Mouse (Mus musculus) kidney, embryonic 14.5 days (tissue): ENCODE results near the gene Il27. TPM values are rescaled to one million over a fixed set of nuclear protein-coding genes. Genes with fewer than 3 reads are reported as not detected.

ENCODE experiments used
- ATAC-seq: fragments of 200-750 bp; cut with Nextera tagmentation; 2 replicates; pipeline ENCODE4 v1.8.0; 2017; ENCODE audit warnings: moderate number of reproducible peaks, mild to moderate bottlenecking, moderate TSS enrichment, moderate library complexity; ENCODE audit not compliant: low FRiP score, low TSS enrichment
- H3K27ac ChIP-seq: fragments of 300-500 bp; sonication (generic); 2 replicates; pipeline ENCODE4 v1.5.1; 2014; ENCODE audit warnings: low read depth, mild to moderate bottlenecking, low read length, moderate library complexity, mixed read lengths
- H3K27me3 ChIP-seq: fragments of 300-500 bp; sonication (generic); 2 replicates; pipeline ENCODE4 v1.6.1; 2014; ENCODE audit warnings: mild to moderate bottlenecking, low read length; ENCODE audit not compliant: control insufficient read depth, insufficient read depth
- H3K36me3 ChIP-seq: fragments of 300-500 bp; sonication (generic); 2 replicates; pipeline ENCODE4 v1.6.1; 2014; ENCODE audit warnings: low read length, mixed read lengths; ENCODE audit not compliant: control insufficient read depth, insufficient read depth
- H3K4me1 ChIP-seq: fragments of 300-500 bp; sonication (generic); 2 replicates; pipeline ENCODE4 v1.6.1; 2014; ENCODE audit warnings: low read length, mixed read lengths; ENCODE audit not compliant: control insufficient read depth, insufficient read depth
- H3K4me2 ChIP-seq: fragments of 300-500 bp; sonication (generic); replicated peaks from 2 replicates; pipeline ENCODE4 v1.6.1; 2014; ENCODE audit warnings: low read depth, mild to moderate bottlenecking, low read length
- H3K4me3 ChIP-seq: fragments of 300-500 bp; sonication (generic); 2 replicates; pipeline ENCODE4 v1.5.1; 2014; ENCODE audit warnings: mild to moderate bottlenecking, low read length
- H3K9ac ChIP-seq: fragments of 300-500 bp; sonication (generic); 2 replicates; pipeline ENCODE4 v1.6.1; 2014; ENCODE audit warnings: low read depth, mild to moderate bottlenecking, low read length, moderate library complexity
- H3K9me3 ChIP-seq: fragments of 300-500 bp; sonication (generic); 2 replicates; pipeline ENCODE4 v1.6.1; 2016; ENCODE audit warnings: low read length; ENCODE audit not compliant: control insufficient read depth
- WGBS: fragments of 180-500 bp; shearing (Covaris S2); extraction: QIAGEN DNeasy Blood & Tissue Kit; methylation state at CpG from one replicate; pipeline ENCODE4 v1.1.7; 2014; 5-methylcytosine and 5-hydroxymethylcytosine counted together
- polyA plus RNA-seq: library from polyadenylated mRNA; unstranded; fragments of >200 nt; fragmentation: Nextera tagmentation; extraction: Ambion mirVana; gene quantifications from 2 replicates; pipeline ENCODE4 v1.2.1, GENCODE M21; 2014

The Il27 gene
- polyA plus RNA-seq, 1 experiment from 2014 or later: not detected

DNA sequence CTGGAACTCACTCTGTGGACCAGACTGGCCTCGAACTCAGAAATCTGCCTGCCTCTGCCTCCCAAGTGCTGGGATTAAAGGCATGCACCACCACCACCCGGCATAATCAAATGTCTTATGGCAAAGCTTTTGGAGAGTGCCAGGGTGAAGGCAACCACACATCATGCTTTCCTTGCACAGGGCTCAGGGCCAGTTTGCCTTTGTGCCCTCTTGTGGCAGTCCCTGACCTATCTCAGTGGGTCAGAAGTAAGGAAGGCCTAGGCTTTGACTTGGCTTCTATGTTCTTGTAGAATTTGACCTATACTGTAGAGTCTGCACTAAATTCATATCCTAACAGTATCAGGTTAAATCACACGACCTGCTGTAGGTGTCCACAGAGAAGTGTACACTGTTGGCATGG is 22.0 kb upstream of the Il27 start:
- Histone ChIP-seq H3K9me3 (no peaks in the 10 kb centered on the region), H3K27ac (no peak overlapping the region), H3K4me3 (no peak overlapping the region), H3K27me3 (no peaks in the 10 kb centered on the region), H3K4me2 (no peak overlapping the region), H3K9ac (no peak overlapping the region), H3K4me1 (no peaks in the 10 kb centered on the region), H3K36me3 (no peaks in the 10 kb centered on the region)
- WGBS: 75% methylated on average over 3 of the region's 3 CpGs
- no peak for ATAC-seq

DNA sequence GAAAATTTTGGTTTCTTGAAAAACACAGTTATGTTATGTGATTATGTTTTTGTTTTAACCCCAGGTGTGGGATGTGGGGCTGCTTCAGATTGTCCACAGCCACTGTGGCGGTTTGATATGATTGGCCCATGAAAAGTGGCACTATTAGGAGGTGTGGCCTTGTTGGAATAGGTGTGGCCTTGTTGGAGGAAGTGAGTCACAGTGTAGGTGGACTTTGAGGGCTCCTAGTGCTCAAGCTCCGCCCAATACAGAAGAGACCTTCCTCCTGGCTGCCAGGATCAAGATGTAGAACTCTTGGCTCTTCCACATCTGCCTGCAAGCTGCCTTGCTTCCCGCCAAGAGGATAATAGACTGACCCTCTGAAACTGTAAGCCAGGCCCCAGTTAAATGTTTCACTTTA is 18.0 kb upstream of the Il27 start:
- H3K4me1 ChIP-seq: no peaks in the 10 kb centered on the region
- H3K27me3 ChIP-seq: no peaks in the 10 kb centered on the region
- no peak overlapping the region for H3K9ac ChIP-seq
- no peak overlapping the region for H3K27ac ChIP-seq
- H3K4me2 ChIP-seq: no peak overlapping the region
- no peak for ATAC-seq
- no peaks in the 10 kb centered on the region for H3K36me3 ChIP-seq
- H3K4me3 ChIP-seq: no peak overlapping the region
- 80% methylated on average over 3 of the region's 3 CpGs for WGBS
- H3K9me3 ChIP-seq: no peaks in the 10 kb centered on the region

DNA sequence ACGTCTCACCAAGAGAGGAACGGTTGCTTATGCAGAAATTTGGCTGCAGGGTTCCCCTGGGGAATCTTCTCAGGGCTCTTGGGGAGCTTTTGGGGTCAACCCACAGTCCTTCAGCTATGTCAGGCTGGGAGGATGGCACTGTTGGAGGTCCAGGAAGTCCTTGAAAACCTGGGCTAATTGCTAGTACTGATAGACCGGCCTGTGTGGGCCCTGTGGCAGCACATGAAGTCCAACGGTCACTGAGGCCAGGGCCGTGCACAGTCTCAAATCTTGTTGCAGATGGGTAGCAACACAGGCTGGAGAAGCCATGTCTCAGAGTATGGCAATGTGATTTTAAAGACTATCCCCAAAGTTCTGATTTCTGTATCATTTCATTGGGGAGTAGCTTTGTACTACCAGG is 13.1 kb upstream of the Il27 start:
- 88% methylated on average over 5 of the region's 5 CpGs for WGBS
- no peak overlapping the region for H3K9ac ChIP-seq
- H3K9me3 ChIP-seq: no peaks in the 10 kb centered on the region
- no peak overlapping the region for H3K27ac ChIP-seq
- ATAC-seq: no peak
- H3K4me1 ChIP-seq: no peaks in the 10 kb centered on the region
- H3K36me3 ChIP-seq: no peaks in the 10 kb centered on the region
- H3K4me3 ChIP-seq: no peak overlapping the region
- no peak overlapping the region for H3K4me2 ChIP-seq
- no peaks in the 10 kb centered on the region for H3K27me3 ChIP-seq

DNA sequence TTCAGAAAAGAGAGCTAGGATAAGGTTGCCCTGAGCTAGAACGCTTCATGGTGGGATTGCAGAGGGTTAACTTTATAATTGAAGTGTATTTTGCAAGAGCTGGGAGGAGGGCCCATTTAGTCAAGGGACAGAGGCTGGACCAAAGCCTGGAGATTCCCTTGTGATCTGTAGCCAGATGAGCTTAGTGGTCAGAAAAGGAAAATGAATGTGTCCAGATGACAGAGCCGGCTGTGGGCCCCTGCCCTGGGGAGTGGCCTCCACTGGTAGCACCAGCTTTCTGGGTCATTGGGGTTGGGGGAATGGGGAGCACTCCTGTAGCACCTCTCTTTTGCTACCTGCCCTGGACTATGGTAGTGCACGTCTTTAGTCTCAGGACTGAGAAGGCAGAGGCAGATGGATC is 12.3 kb upstream of the Il27 start:
- Histone ChIP-seq H3K4me1 (no peaks in the 10 kb centered on the region), H3K27ac (no peak overlapping the region), H3K4me2 (no peak overlapping the region)

DNA sequence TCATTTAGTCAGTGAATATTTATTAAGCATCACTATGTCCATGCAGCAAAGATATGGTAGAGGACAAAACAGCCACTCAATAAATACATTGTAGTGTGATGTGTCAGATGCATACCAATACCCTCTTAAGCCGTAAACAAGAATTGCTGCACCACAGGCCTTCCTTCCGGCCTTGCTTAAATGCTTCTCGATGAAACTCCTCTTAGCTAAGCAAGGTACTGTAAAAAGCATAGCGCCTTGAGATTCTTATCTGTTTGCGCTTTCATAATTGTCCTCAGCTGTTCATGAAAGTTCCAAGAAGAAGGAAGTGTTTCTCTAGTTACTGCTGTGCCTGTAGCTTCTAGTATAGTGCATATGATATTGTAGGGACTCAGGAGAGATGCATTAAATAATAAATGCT is 11.9 kb upstream of the Il27 start:
- H3K4me3 ChIP-seq: no peak overlapping the region
- no peaks in the 10 kb centered on the region for H3K27me3 ChIP-seq
- no peak overlapping the region for H3K9ac ChIP-seq
- H3K36me3 ChIP-seq: no peaks in the 10 kb centered on the region
- H3K4me2 ChIP-seq: no peak overlapping the region
- H3K4me1 ChIP-seq: no peaks in the 10 kb centered on the region
- 68% methylated on average over 5 of the region's 5 CpGs for WGBS
- no peak for ATAC-seq
- no peaks in the 10 kb centered on the region for H3K9me3 ChIP-seq
- H3K27ac ChIP-seq: no peak overlapping the region

More for the DNA sequence above, 12.3 kb upstream of the Il27 start:
- Histone ChIP-seq H3K9me3 (no peaks in the 10 kb centered on the region), H3K9ac (no peak overlapping the region), H3K36me3 (no peaks in the 10 kb centered on the region), H3K4me3 (no peak overlapping the region), H3K27me3 (no peaks in the 10 kb centered on the region)
- WGBS: 66% methylated on average over 3 of the region's 3 CpGs
- ATAC-seq: no peak

DNA sequence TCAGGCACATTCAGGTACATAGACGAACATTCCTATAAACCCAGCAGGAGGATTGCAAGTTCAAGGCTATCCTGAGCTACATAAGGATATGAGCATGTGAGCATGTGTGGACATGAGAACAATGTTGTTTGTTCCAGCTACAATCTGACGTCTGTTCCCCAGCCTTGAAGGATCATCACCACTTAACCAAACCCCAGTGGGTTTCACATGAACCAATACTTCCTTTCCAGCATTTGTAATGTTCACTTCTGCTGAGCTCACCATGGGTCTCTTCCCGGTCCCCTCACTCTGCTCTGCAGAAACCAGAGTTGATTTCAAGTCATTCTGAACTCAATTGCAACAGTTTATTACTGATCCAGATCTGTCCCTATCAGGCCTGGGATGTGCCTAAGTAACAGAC is 7.9 kb upstream of the Il27 start:
- Histone ChIP-seq H3K36me3 (no peaks in the 10 kb centered on the region), H3K4me1 (no peaks in the 10 kb centered on the region), H3K4me2 (no peak overlapping the region), H3K27ac (no peak overlapping the region), H3K4me3 (no peak overlapping the region), H3K27me3 (no peaks in the 10 kb centered on the region), H3K9ac (no peak overlapping the region), H3K9me3 (no peaks in the 10 kb centered on the region)
- WGBS: 80% methylated on average over 3 of the region's 3 CpGs
- no peak for ATAC-seq

DNA sequence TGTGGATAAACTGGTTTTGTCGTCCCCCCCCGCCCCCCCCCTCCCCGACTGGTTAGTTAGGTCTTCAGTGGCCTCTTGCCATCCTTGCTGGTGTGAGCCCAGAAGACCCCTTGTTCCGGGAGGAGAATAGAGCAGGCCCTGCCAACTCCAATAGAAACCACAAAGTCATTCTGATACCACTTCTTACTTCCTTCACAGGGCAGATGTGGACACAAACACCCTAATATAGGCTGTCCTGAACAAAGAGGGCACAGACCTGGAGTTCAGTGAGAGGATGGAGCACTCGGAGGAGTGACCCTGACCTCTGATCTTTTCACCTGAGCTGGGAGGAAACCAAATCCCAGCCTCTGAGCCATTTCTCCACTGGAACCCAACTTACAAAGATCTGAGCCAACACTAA is 7.2 kb upstream of the Il27 start:
- Histone ChIP-seq H3K9me3 (no peaks in the 10 kb centered on the region), H3K4me3 (no peak overlapping the region), H3K27ac (no peak overlapping the region), H3K9ac (no peak overlapping the region), H3K27me3 (no peaks in the 10 kb centered on the region), H3K4me1 (no peaks in the 10 kb centered on the region), H3K4me2 (no peak overlapping the region), H3K36me3 (no peaks in the 10 kb centered on the region)
- no peak for ATAC-seq
- WGBS: 57% methylated on average over 4 of the region's 5 CpGs

DNA sequence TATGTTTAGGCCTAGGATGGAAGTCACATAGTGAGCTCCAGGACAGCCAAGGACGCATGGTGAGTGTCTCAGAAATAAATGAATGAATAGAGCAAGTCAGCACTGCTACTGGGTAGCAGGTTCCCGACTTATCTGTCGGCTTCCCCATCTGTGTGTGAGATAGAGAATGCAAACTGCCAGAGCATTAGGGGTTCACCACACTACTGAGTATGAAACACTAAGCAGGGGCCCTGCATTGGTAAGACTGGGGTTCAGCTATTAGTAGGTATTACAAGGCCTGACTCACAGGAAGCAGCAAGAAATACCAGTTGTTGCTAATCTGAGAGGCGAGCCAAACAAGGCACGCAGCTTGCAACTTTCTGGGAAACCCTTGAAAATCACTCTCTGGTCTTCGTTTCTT is 4.2 kb upstream of the Il27 start:
- H3K27me3 ChIP-seq: no peaks in the 10 kb centered on the region
- H3K27ac ChIP-seq: no peak overlapping the region
- no peak for ATAC-seq
- H3K4me2 ChIP-seq: no peak overlapping the region
- H3K9me3 ChIP-seq: no peaks in the 10 kb centered on the region
- WGBS: 86% methylated on average over 6 of the region's 6 CpGs
- H3K36me3 ChIP-seq: no peaks in the 10 kb centered on the region
- H3K9ac ChIP-seq: no peak overlapping the region
- H3K4me1 ChIP-seq: no peaks in the 10 kb centered on the region
- no peak overlapping the region for H3K4me3 ChIP-seq

DNA sequence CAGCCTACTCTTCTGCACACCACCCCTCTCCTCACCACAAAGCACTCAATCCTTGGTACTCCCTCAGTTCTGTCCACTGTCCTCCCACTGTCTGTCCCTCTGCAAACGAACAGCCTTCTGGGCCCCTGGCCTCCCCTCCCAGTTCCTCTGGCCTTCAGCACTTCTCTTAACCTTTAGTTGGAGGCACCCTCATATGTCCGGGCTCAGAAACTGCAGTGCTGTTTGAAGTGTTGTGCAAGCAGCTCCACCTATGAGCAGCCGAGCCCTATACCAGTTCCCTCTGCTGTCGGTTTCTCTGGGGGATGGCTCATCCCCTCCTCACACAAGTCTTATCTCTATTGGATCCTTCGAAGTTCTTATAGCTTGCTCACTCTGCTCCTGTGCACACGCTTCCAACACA is 1.7 kb upstream of the Il27 start:
- Histone ChIP-seq H3K4me1 (no peaks in the 10 kb centered on the region), H3K4me3 (no peak overlapping the region), H3K9ac (no peak overlapping the region), H3K4me2 (no peak overlapping the region), H3K36me3 (no peaks in the 10 kb centered on the region), H3K27ac (no peak overlapping the region), H3K27me3 (no peaks in the 10 kb centered on the region), H3K9me3 (no peaks in the 10 kb centered on the region)
- WGBS: 67% methylated on average over 6 of the region's 6 CpGs
- no peak for ATAC-seq

DNA sequence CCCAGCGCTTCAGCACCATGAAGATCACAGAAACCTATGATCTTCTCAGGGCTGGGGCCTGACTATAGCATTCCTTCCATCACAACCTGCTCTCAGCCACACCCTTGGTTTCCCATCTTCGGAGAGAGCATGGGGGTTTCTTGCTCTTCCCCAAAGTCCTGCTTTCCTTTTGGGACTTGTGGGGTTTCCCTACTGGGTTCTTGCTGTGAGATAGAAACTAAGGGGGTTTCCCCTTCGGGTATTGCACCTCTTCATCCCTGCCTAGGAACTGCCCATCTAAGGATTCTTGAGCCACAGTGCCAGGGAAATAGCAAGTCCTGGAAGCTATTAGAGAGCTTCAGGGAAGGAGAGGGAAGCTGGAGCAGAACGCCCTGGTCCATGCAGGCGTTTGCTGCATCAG is 1.1 kb upstream of the Il27 start:
- Histone ChIP-seq H3K4me3 (no peak overlapping the region), H3K4me1 (no peaks in the 10 kb centered on the region), H3K27ac (no peak overlapping the region), H3K9ac (no peak overlapping the region), H3K4me2 (no peak overlapping the region), H3K27me3 (no peaks in the 10 kb centered on the region), H3K9me3 (no peaks in the 10 kb centered on the region), H3K36me3 (no peaks in the 10 kb centered on the region)
- WGBS: 88% methylated on average over 5 of the region's 5 CpGs
- no peak for ATAC-seq
